Mouse (Mus musculus): ENCODE measurements around the gene Khdc1b. TPM values are rescaled to one million over a fixed set of nuclear protein-coding genes. Genes with fewer than 3 reads are reported as not detected.

Khdc1b gene
- not detected in 2 replicates for polyA plus RNA-seq (2012; rRNA removed)

DNA sequence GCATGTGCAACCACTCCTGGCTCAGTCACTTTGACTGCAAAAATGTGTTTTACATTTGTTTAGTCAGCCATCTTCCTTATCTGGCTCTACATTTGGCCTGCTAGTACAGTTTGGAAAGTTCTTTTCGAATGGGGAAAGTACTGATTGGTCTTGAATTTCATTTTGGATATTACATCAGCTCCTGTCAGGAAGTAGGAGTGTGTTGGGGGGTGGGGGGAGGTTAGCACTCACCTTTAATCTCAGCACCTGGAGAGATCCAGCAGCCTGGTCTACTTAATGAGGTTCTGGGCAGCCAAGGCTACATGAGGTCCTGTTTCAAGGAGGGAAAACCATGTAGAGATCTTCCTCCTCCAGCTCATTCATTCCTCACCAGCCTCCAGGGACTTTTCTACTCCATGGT lies at the start of gene Khdc1b:
TSS of gene Khdc1b (plus strand) at position 301 of the 400 bp plus-strand sequence.

DNA sequence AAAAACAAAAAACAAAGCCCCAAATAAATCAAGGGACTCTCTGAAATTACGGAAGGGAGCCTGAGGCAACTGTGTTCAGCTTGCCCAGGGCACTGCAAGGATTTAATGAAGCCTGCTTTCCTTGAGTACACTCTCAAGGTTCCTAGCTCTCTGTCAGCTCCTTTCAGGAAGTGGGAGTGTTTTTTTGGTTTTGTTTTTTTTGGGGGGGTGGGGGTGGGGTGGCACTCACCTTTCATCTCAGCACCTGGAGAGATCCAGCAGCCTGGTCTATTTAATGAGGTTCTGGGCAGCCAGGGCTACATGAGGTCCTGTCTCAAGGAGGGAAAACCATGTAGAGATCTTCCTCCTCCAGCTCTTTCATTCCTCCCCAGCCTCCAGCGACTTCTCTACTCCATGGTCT lies 34.0 kb upstream of the Khdc1b start, which contains the start of gene Khdc1a:
TSS of gene Khdc1a (plus strand) at position 301 of the 400 bp plus-strand sequence.

DNA sequence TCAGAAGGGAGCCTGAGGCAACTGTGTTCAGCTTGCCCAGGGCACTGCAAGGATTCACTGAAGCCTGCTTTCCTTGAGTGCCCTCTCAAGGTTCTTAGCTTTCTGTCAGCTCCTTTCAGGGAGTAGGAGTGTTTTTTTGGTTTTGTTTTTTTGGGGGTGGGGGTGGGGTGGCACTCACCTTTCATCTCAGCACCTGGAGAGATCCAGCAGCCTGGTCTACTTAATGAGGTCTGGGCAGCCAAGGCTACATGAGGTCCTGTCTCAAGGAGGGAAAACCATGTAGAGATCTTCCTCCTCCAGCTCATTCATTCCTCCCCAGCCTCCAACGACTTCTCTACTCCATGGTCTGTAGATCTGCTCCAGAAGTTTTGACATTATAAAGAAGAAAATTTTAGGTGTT lies 15.3 kb upstream of the Khdc1b start, which contains the start of gene Khdc1c:
TSS of gene Khdc1c (plus strand) at position 301 of the 400 bp plus-strand sequence.

Other genes starting within 250 kb of the Khdc1b start
- gene Tmem14a, start 165.0 kb upstream of the Khdc1b start, polyA plus RNA-seq (2012; rRNA removed), result 2.6 and 3.2 TPM in 2 replicates
- gene Gsta3, start 143.0 kb upstream of the Khdc1b start, polyA plus RNA-seq (2012; rRNA removed), result 45.7 and 54.7 TPM in 2 replicates
- gene Khdc1a, start 33.9 kb upstream of the Khdc1b start, polyA plus RNA-seq (2012; rRNA removed), result not detected in 2 replicates
- not detected in 2 replicates for gene Khdc1c, start 15.2 kb upstream of the Khdc1b start, polyA plus RNA-seq (2012; rRNA removed)